Mouse (Mus musculus) small intestine, adult 2 months (tissue): Measurements from ENCODE around the gene Atp6v1e1. TPM values are rescaled to one million over a fixed set of nuclear protein-coding genes. Genes with fewer than 3 reads are reported as not detected.

ENCODE experiments used
- H3K27ac ChIP-seq: fragments of 200-500 bp; 2 replicates; pipeline ENCODE4 v1.5.1; 2012; ENCODE audit warnings: low read depth, low read length, control low read depth, inconsistent platforms; ENCODE audit not compliant: insufficient read depth
- H3K27me3 ChIP-seq: fragments of 200-500 bp; 2 replicates; pipeline ENCODE4 v1.6.1; 2012; ENCODE audit warnings: mild to moderate bottlenecking, moderate library complexity, low read length, inconsistent platforms; ENCODE audit not compliant: control insufficient read depth, insufficient read depth
- H3K36me3 ChIP-seq: fragments of 200-500 bp; 2 replicates; pipeline ENCODE4 v1.6.1; 2012; ENCODE audit warnings: mild to moderate bottlenecking, low read length, control low read depth, inconsistent platforms; ENCODE audit not compliant: control insufficient read depth, insufficient read depth
- H3K4me1 ChIP-seq: fragments of 200-500 bp; 2 replicates; pipeline ENCODE4 v1.6.1; 2012; ENCODE audit warnings: low read length, inconsistent platforms, mixed read lengths; ENCODE audit not compliant: control insufficient read depth, insufficient read depth, insufficient read length
- H3K4me3 ChIP-seq: fragments of 200-500 bp; 2 replicates; pipeline ENCODE4 v1.5.1; 2012; ENCODE audit warnings: low read depth, mild to moderate bottlenecking, control low read depth, inconsistent platforms, low read length, moderate library complexity
- CTCF ChIP-seq: fragments of 200-500 bp; IDR thresholded peaks from 2 replicates; pipeline ENCODE4 v1.5.1; 2012; ENCODE audit warnings: low read depth, mild to moderate bottlenecking, control low read depth, inconsistent platforms, low read length, moderate library complexity, mixed read lengths; ENCODE audit not compliant: insufficient replicate concordance, insufficient read length; ENCODE audit errors: extremely low read depth
- POLR2A ChIP-seq: fragments of 200-500 bp; IDR thresholded peaks from 2 replicates; pipeline ENCODE4 v1.6.1; 2012; ENCODE audit warnings: low read depth, mild to moderate bottlenecking, control low read depth, inconsistent platforms, low read length, moderate library complexity
- WGBS: fragments of 180-500 bp; shearing (Covaris S2); methylation state at CpG from one replicate; pipeline ENCODE4 v1.1.7; 2018; 5-methylcytosine and 5-hydroxymethylcytosine counted together
- polyA plus RNA-seq: library from polyadenylated mRNA; depleted of rRNA; stranded (reverse); fragments of >200 nt; gene quantifications from 2 replicates; pipeline ENCODE4 v1.2.3, GENCODE M21; 2012

Atp6v1e1 gene
- polyA plus RNA-seq, 1 experiment: 153 TPM

- Histone ChIP-seq H3K27me3 (no peaks in the 10 kb centered on the region), H3K4me3 (no peak overlapping the region), H3K4me1 (no peaks in the 10 kb centered on the region), H3K36me3 (no peaks in the 10 kb centered on the region), H3K27ac (no peak overlapping the region)
- no peak for TF ChIP-seq POLR2A
- TF ChIP-seq CTCF: no peak
- 73% methylated on average over 2 of the region's 2 CpGs for WGBS
These were observed 39.6 kb downstream of the Atp6v1e1 start for GRCm38 (mm10) chr6:120782948-120783347.

GRCm38 (mm10) chr6:120778226-120778625, 44.4 kb downstream of the Atp6v1e1 start:
- no peak overlapping the region for H3K27ac ChIP-seq
- 48% methylated on average over 3 of the region's 3 CpGs for WGBS
- TF ChIP-seq POLR2A (no peak), CTCF (no peak)

GRCm38 (mm10) chr6:120777533-120777932, 45.1 kb downstream of the Atp6v1e1 start:
- H3K4me1 ChIP-seq: no peaks in the 10 kb centered on the region
- no peaks in the 10 kb centered on the region for H3K36me3 ChIP-seq
- TF ChIP-seq CTCF (no peak), POLR2A (no peak)
- H3K27me3 ChIP-seq: no peaks in the 10 kb centered on the region
- no peak overlapping the region for H3K4me3 ChIP-seq
- WGBS: 64% methylated on average over 9 of the region's 9 CpGs
- H3K27ac ChIP-seq: no peak overlapping the region

More at GRCm38 (mm10) chr6:120778226-120778625, 44.4 kb downstream of the Atp6v1e1 start:
- H3K36me3 ChIP-seq: no peaks in the 10 kb centered on the region
- no peak overlapping the region for H3K4me3 ChIP-seq
- no peaks in the 10 kb centered on the region for H3K4me1 ChIP-seq
- no peaks in the 10 kb centered on the region for H3K27me3 ChIP-seq

- TF ChIP-seq POLR2A (no peak), CTCF (no peak)
- 90% methylated on average over 3 of the region's 3 CpGs for WGBS
- Histone ChIP-seq H3K4me3 (no peak overlapping the region), H3K27me3 (no peaks in the 10 kb centered on the region), H3K4me1 (no peaks in the 10 kb centered on the region), H3K27ac (no peak overlapping the region), H3K36me3 (no peaks in the 10 kb centered on the region)
These were observed 46.3 kb downstream of the Atp6v1e1 start for GRCm38 (mm10) chr6:120776286-120776685.

GRCm38 (mm10) chr6:120773763-120774162, 48.8 kb downstream of the Atp6v1e1 start:
- Histone ChIP-seq H3K27ac (no peak overlapping the region), H3K27me3 (no peaks in the 10 kb centered on the region), H3K4me3 (no peak overlapping the region), H3K4me1 (no peaks in the 10 kb centered on the region), H3K36me3 (no peaks in the 10 kb centered on the region)
- TF ChIP-seq POLR2A (no peak), CTCF (no peak)
- WGBS: 89% methylated on average over 6 of the region's 6 CpGs

- 71% methylated on average over 5 of the region's 5 CpGs for WGBS
- no peak for TF ChIP-seq CTCF
- TF ChIP-seq POLR2A: no peak
- Histone ChIP-seq H3K4me3 (no peak within 1 kb of the TSS), H3K27me3 (no peaks in the 10 kb centered on the region), H3K36me3 (no peaks in the 10 kb centered on the region), H3K27ac (no peak within 1 kb of the TSS), H3K4me1 (no peaks in the 10 kb centered on the region)
These were observed 49.4 kb downstream of the Atp6v1e1 start, which contains the start of gene Slc25a18 for GRCm38 (mm10) chr6:120773149-120773628. Slc25a18 (plus strand) TSS chr6:120773578.

- no peaks in the 10 kb centered on the region for H3K27me3 ChIP-seq
- H3K36me3 ChIP-seq: no peaks in the 10 kb centered on the region
- TF ChIP-seq CTCF: no peak
- no peak for TF ChIP-seq POLR2A
- H3K27ac ChIP-seq: no peak overlapping the region
- H3K4me1 ChIP-seq: no peaks in the 10 kb centered on the region
- no peak overlapping the region for H3K4me3 ChIP-seq
These were observed 50.6 kb downstream of the Atp6v1e1 start for GRCm38 (mm10) chr6:120772025-120772424.

- H3K27me3 ChIP-seq: no peaks in the 10 kb centered on the region
- no peak overlapping the region for H3K4me3 ChIP-seq
- TF ChIP-seq POLR2A (no peak), CTCF (no peak)
- no peak overlapping the region for H3K27ac ChIP-seq
- H3K36me3 ChIP-seq: no peaks in the 10 kb centered on the region
- WGBS: 44% methylated on average over 1 of the region's 1 CpGs
- no peaks in the 10 kb centered on the region for H3K4me1 ChIP-seq
These were observed 51.2 kb downstream of the Atp6v1e1 start for GRCm38 (mm10) chr6:120771366-120771765.
